Mouse (Mus musculus): ENCODE data around the gene Atp7a. TPM values are rescaled to one million over a fixed set of nuclear protein-coding genes. Genes with fewer than 3 reads are reported as not detected.

The Atp7a gene
- polyA plus RNA-seq, 2 experiments, result 2.3 to 7.8 TPM

DNA sequence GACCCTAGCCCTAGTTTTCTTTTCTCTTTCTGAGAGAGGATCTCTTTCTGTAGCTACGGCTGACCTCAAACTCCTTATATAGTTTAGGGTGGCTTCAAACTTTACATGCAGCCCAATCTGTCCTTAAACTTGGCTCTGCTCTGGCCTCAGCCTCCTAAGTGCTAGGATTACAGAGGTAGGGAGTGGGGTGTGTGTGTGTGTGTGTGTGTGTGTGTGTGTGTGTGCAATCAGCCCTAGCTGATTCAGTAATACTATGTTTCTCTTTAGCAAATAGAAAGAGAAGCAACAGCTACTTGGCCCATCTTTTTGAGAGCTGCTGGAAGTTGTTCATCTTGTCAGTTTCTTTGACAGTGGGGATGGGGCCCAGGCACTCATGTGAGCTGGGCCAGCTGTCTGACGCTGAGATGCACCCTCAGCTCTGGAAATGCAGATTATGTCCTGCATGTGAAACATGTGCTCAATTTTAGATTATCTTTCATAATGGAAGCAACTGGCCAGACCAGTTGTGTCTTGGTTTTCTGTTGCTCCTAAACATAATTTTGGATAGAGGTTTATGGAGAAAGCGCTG lies 10.2 kb downstream of the Atp7a start:
- DNase-seq (ENCODE audit: low read depth in 3 of 3, low spot score in 3 of 3), result no peak
- no peak overlapping the region for H3K4me2 ChIP-seq (ENCODE audit: low read depth)
- H3K27ac ChIP-seq, result no peak overlapping the region
- ATAC-seq (ENCODE audit: insufficient read depth), result no peak
- 69% methylated on average over 3 of the region's 3 CpGs for WGBS (ENCODE audit: insufficient replicate concordance)
- TF ChIP-seq EP300 (IDR thresholded peaks at IDR 0.05; ENCODE audit: low read depth), result no peak
- no peak for TF ChIP-seq CTCF (IDR thresholded peaks at IDR 0.05; ENCODE audit: low read depth)
- no peaks in the 10 kb centered on the region for H3K9me3 ChIP-seq (ENCODE audit: control insufficient read depth, low read length)
- H3K4me3 ChIP-seq (ENCODE audit: insufficient read depth in 1 of 2, low read depth in 2 of 2, low read length in 2 of 2), result no peak overlapping the region
- no peaks in the 10 kb centered on the region for H3K27me3 ChIP-seq (ENCODE audit: control insufficient read depth, insufficient read depth, low read length)
- H3K9ac ChIP-seq (replicated peaks), result no peak overlapping the region
- H3K36me3 ChIP-seq (replicated peaks; ENCODE audit: control insufficient read depth, insufficient read depth, low read depth), result no peaks in the 10 kb centered on the region
- no peaks in the 10 kb centered on the region; a peak in 1 of 4 replicates for H3K4me1 ChIP-seq (replicated peaks; ENCODE audit: control insufficient read depth in 2 of 2, insufficient read depth in 2 of 2, low read length in 1 of 2)

DNA sequence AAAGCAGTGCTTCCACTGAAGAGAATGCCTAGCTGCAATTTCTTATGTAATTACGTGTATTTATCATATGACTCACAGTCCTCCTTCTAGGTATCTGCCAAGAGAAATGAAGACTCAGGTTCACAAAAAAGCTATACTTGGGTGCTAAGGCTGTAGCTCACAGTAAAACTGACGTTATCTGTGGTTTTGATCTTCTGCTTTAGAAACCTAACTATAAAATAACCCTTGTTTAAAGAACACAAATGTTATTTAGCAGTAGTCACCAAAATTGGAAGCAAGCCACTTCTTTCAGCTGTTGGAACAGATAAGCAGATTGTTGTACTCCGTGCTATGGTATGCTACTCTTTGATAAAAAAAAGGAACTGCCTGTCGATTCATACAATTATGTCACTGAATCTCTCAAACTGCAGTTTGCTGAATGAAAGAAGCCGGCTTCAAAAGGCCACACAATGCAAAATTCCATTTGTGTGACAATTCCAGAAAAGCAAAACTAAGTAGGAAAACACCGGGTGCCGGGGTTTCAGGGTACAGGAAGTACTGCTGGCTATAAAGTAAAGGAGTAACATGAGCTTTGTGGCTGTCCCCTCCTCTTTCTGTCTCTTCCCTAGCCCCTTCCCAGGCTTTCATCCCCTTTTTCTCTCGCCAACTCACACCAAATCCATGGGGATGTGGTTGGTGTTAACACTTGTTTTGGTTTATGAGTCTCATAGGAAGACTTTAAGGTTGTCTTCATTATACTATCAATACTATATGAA lies 17.0 kb downstream of the Atp7a start:
- Histone ChIP-seq H3K9me3 (ENCODE audit: control insufficient read depth, low read length) (no peaks in the 10 kb centered on the region), H3K9ac (replicated peaks) (0 out of 2 replicates have a peak overlapping the region, but pooled peaks have one; percentile 9), H3K4me3 (ENCODE audit: insufficient read depth in 1 of 2, low read depth in 2 of 2, low read length in 2 of 2) (no peak overlapping the region), H3K4me1 (replicated peaks; ENCODE audit: control insufficient read depth in 2 of 2, insufficient read depth in 2 of 2, low read length in 1 of 2) (peaks cover 2 to 17% of the 10 kb centered on the region in 2 experiments), H3K4me2 (ENCODE audit: low read depth) (peak overlapping the region; percentile 48), H3K36me3 (replicated peaks; ENCODE audit: control insufficient read depth, insufficient read depth, low read depth) (no peaks in the 10 kb centered on the region), H3K27ac (peak overlapping the region; percentile 22; the same call in 1 of the 2 replicates), H3K27me3 (ENCODE audit: control insufficient read depth, insufficient read depth, low read length) (no peaks in the 10 kb centered on the region)
- 12% methylated on average over 8 of the region's 8 CpGs for WGBS (ENCODE audit: insufficient replicate concordance)
- no peak for TF ChIP-seq CTCF (IDR thresholded peaks at IDR 0.05; ENCODE audit: low read depth)
- TF ChIP-seq EP300 (IDR thresholded peaks at IDR 0.05; ENCODE audit: low read depth), result peak; percentile 84
- DNase-seq (ENCODE audit: low read depth in 3 of 3, low spot score in 3 of 3) (peak; percentile 46 to 68 (median 53)), ATAC-seq (ENCODE audit: insufficient read depth) (peak; percentile 74; the same call in 1 of the 2 replicates)

DNA sequence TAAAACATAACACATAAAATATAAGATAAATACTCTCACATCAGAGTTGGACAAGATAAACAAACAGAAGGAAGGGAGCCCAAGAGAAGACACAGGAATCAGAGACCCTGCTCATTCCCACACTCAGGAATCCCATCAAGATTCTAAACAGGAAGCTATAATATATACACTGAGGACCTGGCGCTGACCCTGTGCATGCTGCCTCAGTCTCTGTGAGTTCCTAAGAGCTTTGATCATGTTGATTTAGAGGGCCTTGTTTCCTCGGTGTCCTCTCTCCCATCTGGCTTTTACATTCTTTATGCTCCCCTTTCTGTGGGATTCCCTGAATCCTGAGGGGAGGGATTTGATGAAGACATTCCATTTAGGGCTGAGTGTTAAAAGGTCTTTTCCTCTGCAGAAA lies 18.4 kb downstream of the Atp7a start:
- Histone ChIP-seq H3K4me1 (replicated peaks; ENCODE audit: control insufficient read depth in 2 of 2, insufficient read depth in 2 of 2, low read length in 1 of 2) (peaks cover 2 to 17% of the 10 kb centered on the region in 2 experiments), H3K4me3 (ENCODE audit: insufficient read depth in 1 of 2, low read depth in 2 of 2, low read length in 2 of 2) (no peak overlapping the region), H3K9me3 (ENCODE audit: control insufficient read depth, low read length) (no peaks in the 10 kb centered on the region), H3K36me3 (replicated peaks; ENCODE audit: control insufficient read depth, insufficient read depth, low read depth) (no peaks in the 10 kb centered on the region), H3K27me3 (ENCODE audit: control insufficient read depth, insufficient read depth, low read length) (no peaks in the 10 kb centered on the region), H3K4me2 (ENCODE audit: low read depth) (no peak overlapping the region), H3K27ac (no peak overlapping the region), H3K9ac (replicated peaks) (no peak overlapping the region)
- no peak for DNase-seq (ENCODE audit: low read depth in 3 of 3, low spot score in 3 of 3)
- TF ChIP-seq CTCF (IDR thresholded peaks at IDR 0.05; ENCODE audit: low read depth), result no peak
- TF ChIP-seq EP300 (IDR thresholded peaks at IDR 0.05; ENCODE audit: low read depth), result no peak
- ATAC-seq (ENCODE audit: insufficient read depth), result no peak
- 58% methylated on average over 2 of the region's 2 CpGs for WGBS (ENCODE audit: insufficient replicate concordance)

DNA sequence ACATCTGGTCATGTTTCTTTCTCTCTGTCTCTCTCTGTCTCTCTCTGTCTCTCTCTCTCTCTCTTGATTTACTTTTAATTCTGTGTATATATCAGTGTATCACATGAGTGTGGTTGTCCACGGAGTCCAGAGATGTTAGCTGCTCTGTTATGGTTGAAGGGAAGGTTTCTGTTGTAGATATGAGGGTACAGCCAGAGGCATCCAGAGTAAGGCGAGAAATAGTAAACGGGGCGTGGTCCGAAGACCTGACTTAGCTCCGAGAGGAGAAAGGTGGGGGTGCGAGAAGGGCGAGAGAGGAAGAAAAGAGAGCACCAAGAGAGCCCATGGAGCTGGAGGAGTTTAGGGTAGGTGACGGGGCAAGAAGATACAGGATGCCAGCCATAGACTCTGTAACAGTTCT lies 18.9 kb downstream of the Atp7a start:
- H3K9me3 ChIP-seq (ENCODE audit: control insufficient read depth, low read length), result no peaks in the 10 kb centered on the region
- H3K4me1 ChIP-seq (replicated peaks; ENCODE audit: control insufficient read depth in 2 of 2, insufficient read depth in 2 of 2, low read length in 1 of 2), result peaks cover 2 to 17% of the 10 kb centered on the region in 2 experiments
- DNase-seq (ENCODE audit: low read depth in 3 of 3, low spot score in 3 of 3) (no peak), ATAC-seq (ENCODE audit: insufficient read depth) (peak; percentile 40; the same call in 1 of the 2 replicates)
- WGBS (ENCODE audit: insufficient replicate concordance), result 50% methylated on average over 9 of the region's 9 CpGs
- H3K27ac ChIP-seq, result no peak overlapping the region
- no peak overlapping the region for H3K9ac ChIP-seq (replicated peaks)
- H3K4me2 ChIP-seq (ENCODE audit: low read depth), result no peak overlapping the region
- no peaks in the 10 kb centered on the region for H3K27me3 ChIP-seq (ENCODE audit: control insufficient read depth, insufficient read depth, low read length)
- H3K4me3 ChIP-seq (ENCODE audit: insufficient read depth in 1 of 2, low read depth in 2 of 2, low read length in 2 of 2), result no peak overlapping the region
- TF ChIP-seq CTCF (IDR thresholded peaks at IDR 0.05; ENCODE audit: low read depth), result no peak
- no peak for TF ChIP-seq EP300 (IDR thresholded peaks at IDR 0.05; ENCODE audit: low read depth)
- H3K36me3 ChIP-seq (replicated peaks; ENCODE audit: control insufficient read depth, insufficient read depth, low read depth), result no peaks in the 10 kb centered on the region

DNA sequence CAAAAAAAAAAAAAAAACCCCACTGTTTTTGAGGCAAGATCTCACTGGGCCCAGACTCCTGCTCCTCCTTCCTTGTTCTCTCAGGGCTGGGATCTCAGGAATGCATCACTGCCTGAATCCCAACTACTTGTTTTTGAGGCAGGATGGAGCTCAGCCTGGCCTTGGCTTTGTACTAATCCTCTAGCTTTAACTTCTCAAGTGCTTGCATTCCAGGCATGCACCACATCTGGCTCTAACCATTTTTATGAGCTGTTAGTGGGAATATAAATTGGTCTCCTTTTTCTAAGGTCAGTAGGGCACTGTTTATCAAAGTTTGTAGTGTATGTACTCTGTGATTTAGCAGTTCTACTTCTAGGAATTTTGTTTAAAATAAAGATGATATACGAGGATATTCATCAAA lies 21.1 kb downstream of the Atp7a start:
- 55% methylated on average over 1 of the region's 1 CpGs for WGBS (ENCODE audit: insufficient replicate concordance)
- Histone ChIP-seq H3K4me3 (ENCODE audit: insufficient read depth in 1 of 2, low read depth in 2 of 2, low read length in 2 of 2) (no peak overlapping the region), H3K27ac (no peak overlapping the region), H3K9ac (replicated peaks) (no peak overlapping the region), H3K4me1 (replicated peaks; ENCODE audit: control insufficient read depth in 2 of 2, insufficient read depth in 2 of 2, low read length in 1 of 2) (peaks cover 2 to 17% of the 10 kb centered on the region in 2 experiments), H3K27me3 (ENCODE audit: control insufficient read depth, insufficient read depth, low read length) (no peaks in the 10 kb centered on the region), H3K9me3 (ENCODE audit: control insufficient read depth, low read length) (no peaks in the 10 kb centered on the region), H3K36me3 (replicated peaks; ENCODE audit: control insufficient read depth, insufficient read depth, low read depth) (no peaks in the 10 kb centered on the region), H3K4me2 (ENCODE audit: low read depth) (no peak overlapping the region)
- ATAC-seq (ENCODE audit: insufficient read depth), result no peak
- DNase-seq (ENCODE audit: low read depth in 3 of 3, low spot score in 3 of 3), result no peak
- TF ChIP-seq EP300 (IDR thresholded peaks at IDR 0.05; ENCODE audit: low read depth) (no peak), CTCF (IDR thresholded peaks at IDR 0.05; ENCODE audit: low read depth) (no peak)
